Mouse (Mus musculus) liver, embryonic 14.5 days (tissue): ENCODE measurements around the gene Krtap8-1.

ENCODE experiments used
- CTCF ChIP-seq: IDR thresholded peaks from 2 replicates; pipeline ENCODE4 v1.5.1; 2016; ENCODE audit warnings: antibody characterized with exemption, low read depth, control low read depth
- EP300 ChIP-seq: IDR thresholded peaks from 2 replicates; pipeline ENCODE4 v1.6.1; 2016; ENCODE audit warnings: antibody characterized with exemption, low read depth

DNA sequence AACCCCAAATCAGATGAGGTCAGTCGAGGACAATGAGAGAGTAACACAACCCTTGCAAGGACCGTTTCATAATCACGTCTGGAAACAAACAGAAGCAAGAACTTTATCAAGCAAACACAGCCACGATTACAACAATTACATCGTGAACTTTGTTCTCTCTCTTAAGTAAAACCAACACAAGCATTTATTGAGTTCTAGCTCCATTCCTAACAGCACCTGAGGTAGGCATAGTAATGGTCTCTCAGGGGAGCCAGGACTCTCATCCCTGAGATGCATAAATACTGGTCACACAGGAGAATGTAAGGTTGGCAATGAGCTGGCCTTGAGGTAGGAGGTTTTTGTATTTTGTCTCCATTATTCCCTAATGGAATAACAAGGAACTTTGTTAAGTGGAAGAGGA is 14.1 kb upstream of the Krtap8-1 start:
- no peak for TF ChIP-seq CTCF
- TF ChIP-seq EP300: no peak
